Mouse (Mus musculus) naive thymus-derived CD4-positive, alpha-beta T cell, adult 2 months (primary cell): ENCODE results near the gene Carmil1.

ENCODE experiments used
- DNase-seq: peaks from one replicate; pipeline ENCODE4 v3.0.0-alpha.2; 2011; ENCODE audit warnings: low read depth

The Carmil1 gene

DNA sequence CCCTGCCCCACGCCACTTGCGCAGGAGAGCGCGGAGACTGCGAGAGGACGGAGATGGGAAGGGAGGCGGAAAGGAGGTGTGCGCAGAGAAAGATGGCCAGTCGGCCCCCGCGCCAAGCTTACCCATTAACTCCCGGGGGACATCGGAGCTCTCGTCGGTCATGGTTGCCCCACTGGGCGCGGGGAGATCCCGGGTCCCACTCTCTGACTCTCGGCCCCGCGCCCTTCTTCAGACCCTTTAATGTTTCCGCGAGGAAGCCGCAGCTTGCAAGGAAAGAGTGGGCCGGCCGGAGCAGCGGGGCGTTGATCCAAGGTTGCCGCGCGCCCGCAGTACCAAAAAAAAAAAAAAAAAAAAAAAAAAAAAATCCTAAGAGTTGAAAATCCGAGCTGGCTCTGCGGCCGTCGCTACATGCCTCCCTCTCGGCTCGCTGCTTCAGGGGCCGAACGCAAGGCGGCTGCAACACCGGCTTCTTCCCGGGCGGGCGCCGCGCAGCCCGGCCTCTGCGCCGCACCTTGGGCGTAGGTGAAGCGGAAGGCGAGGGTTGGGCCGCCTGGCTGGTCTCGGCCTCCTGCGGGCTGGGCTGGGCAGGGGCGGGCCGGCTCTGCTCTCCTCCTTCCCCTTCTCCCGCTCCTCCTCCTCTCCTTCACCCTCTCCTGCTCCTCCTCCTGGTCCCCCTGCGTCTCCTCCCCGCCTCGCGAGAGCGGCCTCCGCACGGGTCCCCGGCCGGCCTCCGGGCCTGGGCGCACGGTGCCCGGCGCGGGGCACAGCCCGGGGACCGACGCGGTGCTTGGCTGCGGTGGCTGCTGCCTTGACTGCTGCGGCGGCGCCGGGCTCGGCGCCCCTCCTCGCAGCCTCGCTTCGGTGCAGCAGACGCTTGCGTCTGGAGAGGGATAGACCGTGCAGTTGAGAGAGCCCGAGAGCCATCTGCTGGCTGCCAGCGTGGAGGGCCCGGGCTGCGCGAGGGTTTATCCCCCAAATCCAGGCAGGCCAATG is at the start of gene Carmil1:
Gene Carmil1, minus strand, starts transcription at position 357 of the 993 bp plus-strand sequence.
- DNase-seq = peak; percentile 42

GRCm38 (mm10) chr13:24330128-24330527 is 49.5 kb upstream of the Carmil1 start:
- no peak for DNase-seq

DNA sequence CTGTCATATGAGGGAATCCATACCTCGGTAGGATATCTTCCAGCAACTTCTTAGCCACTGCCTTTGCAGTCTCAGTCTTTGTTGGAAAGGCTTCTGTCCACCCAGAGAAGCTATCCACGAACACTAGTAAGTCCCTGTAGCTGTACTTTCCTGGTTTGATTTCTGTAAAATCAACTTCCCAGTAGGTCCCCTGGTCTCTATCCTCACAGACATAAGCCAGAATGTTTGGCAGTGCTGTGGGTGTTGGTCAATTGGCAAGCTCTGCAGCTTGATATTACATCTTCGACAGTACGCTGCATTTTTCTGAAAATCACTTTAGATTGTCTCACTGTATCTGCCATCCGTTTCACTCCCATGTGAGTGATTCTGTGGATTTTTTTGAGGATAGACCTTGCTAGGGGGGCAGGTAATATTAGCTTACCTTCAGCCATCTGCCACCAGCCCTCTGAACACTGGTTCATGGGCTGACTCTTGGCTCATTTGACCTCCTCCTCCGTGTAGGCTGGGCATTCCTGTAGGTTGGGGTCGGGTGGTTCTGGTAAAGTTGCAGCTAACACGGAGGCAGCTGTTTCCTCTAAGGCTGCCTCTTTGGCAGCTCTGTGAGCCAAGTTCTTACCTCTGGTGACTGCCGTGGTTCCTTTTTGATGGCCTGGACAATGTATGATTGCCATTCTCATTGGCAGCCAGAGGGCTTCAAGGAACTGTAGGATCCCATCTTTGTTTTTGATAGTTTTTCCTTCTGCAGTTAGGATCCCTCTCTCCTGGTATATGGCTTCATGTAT is 47.6 kb upstream of the Carmil1 start:
- no peak for DNase-seq

DNA sequence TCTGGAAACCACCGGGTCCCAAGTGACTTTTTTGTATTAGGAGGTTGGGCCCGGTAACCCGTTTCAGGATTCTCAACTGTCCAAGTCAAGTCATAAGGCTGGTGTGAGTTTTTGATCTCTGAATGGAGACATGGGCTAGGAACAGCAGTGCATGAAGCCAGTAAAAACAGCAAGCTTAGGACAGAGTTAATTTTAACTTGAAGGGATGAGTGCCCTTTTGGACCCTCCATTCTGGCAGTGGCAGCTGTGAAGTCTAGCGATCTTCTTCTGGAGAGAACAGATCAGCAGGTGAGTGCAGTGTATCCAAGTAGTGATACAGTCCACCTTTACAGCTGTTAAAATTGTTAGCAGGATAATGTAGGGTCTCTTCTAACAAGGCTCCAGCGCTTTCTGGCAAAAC is 46.6 kb upstream of the Carmil1 start, which contains the start of gene Cmah:
Gene Cmah, plus strand, starts transcription at position 204 of the 400 bp plus-strand sequence.
- DNase-seq = no peak

DNA sequence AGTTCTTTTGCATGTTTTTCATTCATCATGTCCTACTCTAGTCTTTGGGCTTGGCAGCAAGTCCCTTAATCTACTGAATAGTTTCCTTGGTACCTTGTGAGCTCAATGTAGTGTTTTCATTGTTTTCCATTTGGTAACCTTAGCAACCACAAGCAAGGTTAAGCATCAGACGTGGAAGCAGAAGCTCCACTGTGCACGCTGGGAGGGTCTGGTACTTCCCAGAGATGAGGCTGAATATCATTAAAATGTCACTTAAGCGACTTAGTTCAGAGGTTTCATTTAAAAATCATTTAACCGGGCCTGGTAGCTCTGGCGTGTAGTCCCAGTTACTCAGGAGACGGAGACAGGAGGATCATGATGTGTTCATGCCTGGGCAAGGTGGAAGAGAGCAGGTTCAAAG is 40.7 kb upstream of the Carmil1 start:
- DNase-seq = no peak

DNA sequence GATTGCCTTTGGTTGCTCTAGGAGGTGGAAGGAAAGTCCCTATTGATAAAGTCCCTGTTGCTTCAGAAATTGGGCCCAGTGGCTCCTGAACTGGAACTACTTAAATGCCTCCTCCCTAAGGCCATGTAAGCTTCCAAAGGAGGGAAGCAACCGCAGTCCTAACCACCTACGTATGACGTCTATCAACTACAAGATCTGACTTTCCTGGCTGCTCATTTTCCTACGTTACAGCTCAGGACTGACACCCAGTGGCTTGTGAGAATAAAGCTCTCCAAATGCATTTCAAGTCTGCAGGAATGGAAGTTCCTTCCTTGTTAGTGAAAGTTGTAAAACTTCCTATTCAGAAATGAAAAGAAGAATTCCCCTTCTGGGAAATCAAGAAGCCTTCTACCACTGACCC is 38.0 kb upstream of the Carmil1 start:
- DNase-seq = peak; percentile 23

DNA sequence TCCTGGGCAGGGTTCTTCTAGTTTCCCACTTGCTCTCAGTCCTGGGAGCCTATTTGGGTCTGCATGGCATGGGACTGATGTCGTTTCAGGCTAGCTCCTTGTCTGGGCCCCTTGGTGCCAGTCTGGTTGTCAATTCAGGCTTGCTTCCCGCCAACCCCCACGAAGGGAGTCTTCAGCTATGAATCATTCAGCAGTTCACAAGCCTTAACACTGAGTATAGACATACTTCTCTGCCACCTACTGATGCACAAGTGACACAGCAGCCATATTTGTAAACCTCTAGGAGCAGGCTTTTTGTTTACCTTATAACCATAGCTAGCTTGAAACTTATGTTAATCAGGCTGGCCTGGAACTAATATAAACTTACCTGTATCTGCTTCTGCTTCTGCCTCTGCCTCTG is 36.0 kb upstream of the Carmil1 start:
- DNase-seq = no peak

DNA sequence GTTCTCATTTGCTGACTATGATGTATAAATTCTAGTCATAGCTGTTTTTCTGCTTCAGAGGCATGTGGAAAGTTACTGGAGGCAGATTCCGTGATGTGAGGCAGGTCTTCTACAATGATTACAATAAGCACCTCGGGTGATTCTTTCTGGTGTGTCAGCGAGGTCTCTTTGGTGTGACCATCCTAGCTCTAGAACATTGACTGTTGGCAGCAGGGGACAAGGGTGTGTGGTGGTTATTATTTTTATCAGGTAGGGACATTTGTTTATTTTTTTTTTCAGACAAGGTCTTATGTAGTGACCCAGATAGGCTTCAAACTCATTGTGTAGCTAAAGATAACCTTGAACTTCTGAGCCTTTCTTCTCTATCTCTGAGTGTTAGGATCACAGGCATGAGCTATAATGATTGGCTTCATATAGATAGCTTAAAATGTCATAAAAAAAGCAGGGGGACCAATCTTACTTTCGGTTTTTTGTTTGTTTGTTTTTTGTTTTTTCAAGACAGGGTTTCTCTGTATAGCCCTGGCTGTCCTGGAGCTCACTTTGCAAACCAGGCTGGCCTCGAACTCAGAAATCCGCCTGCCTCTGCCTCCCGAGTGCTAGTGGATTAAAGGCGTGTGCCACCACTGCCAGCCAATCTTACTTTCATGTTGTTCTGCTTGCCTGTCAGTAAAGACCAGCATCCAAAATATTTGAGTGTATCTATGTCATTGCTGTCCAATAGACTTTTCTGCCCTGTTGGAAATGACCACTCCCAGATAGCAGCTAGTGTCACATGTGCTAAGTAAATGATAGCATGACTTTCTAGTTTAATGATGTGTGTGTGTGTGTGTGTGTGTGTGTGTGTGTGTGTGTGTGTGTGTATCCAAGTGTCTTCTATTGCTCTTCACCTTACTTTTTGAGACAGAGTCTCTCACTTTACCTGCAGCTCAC is 30.7 kb upstream of the Carmil1 start:
- no peak for DNase-seq

DNA sequence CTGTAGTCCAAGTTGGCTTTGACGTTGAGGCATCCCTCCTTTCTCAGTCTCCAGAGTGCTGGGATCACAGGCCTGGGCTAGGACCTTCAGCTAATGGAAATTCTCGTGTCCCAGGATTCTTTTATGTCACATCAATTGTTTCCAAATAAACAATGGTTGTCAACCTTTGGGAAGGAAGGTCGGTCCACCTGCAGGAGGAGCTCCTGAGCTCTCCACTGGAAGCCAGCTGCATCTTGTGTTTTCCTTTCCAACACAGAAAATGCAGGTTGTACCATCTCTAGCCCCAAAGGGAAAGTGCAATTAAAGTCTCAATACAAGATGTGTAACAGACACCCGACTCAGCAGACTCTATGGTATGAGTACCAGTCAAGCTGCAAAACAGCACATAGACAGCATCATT is 25.7 kb upstream of the Carmil1 start:
- DNase-seq = no peak

DNA sequence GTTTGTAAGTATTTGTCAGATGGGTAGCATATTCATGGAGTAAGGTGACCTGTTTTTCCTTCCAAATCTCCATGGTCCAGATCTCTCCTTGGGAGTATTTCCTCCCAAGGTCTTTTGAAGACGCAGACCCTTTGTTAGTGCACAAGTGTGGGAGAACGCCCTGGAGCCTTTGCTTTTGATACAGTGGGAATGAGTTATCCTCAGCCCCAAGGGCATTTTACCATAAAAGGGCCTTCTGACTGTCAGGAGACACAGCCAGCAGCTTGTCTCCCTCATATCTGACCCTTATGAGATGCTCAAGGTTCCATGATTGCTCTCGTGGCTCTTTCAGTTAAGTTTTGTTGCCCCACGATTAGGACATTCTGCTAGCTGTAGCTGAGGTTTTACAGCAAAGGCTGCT is 24.9 kb upstream of the Carmil1 start:
- no peak for DNase-seq

- DNase-seq = peak; percentile 71
Observed at GRCm38 (mm10) chr13:24297252-24297651, 16.7 kb upstream of the Carmil1 start.

GRCm38 (mm10) chr13:24287381-24287780 is 6.8 kb upstream of the Carmil1 start:
- DNase-seq = no peak

DNA sequence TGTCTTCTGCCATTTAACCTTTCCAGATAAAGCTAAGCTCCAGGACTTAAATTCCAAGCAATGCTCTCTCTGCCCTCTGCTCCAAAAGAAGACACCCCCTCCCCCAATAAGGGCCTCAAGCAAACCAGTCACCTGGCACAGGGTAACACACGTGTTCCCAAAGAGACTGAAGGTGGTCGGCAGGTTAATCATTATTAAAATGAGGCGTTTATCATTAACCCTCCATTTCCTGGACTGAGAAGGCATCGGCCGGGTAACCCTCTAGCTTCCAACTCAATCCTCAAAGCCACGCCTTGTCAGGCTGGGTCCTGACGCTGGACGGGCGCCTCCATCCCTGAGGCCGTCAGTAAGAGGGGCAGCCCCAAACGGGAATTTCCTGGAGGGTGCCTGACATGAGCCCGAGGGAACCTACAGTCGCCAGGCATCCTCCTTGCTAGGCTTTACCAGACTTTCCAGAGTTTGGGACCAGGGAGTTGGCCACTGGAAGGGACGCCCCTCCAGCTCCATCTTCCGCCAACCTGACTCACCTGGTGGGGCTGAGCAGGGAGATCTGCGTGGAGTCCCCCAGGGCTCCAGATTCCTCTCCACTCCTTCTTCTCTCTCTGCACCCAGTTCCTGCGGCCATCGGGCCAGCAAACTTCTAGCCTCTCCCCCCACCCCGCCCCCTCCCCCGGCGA is 695 bp downstream of the Carmil1 start:
- DNase-seq = no peak

GRCm38 (mm10) chr13:24279407-24279761 is 1.2 kb downstream of the Carmil1 start:
- no peak for DNase-seq

- no peak for DNase-seq
Observed at GRCm38 (mm10) chr13:24272740-24273377, 7.7 kb downstream of the Carmil1 start.

- no peak for DNase-seq
Observed at GRCm38 (mm10) chr13:24269100-24269465, 11.5 kb downstream of the Carmil1 start.

GRCm38 (mm10) chr13:24268355-24269099 is 12.1 kb downstream of the Carmil1 start:
- no peak for DNase-seq

GRCm38 (mm10) chr13:24264760-24265159 is 15.8 kb downstream of the Carmil1 start:
- DNase-seq = no peak

- no peak for DNase-seq
Observed at GRCm38 (mm10) chr13:24263560-24263959, 17.0 kb downstream of the Carmil1 start.
